Mouse (Mus musculus) kidney, adult 2 months (tissue): Measurements from ENCODE around the gene Prpsap2.

Experiments used
- CTCF ChIP-seq: fragments of 200-500 bp; conservative IDR thresholded peaks from 2 replicates; pipeline ENCODE4 v1.5.1; 2011; ENCODE audit warnings: low read depth, mild to moderate bottlenecking, control low read depth, low read length, moderate library complexity, mixed read lengths; ENCODE audit not compliant: insufficient read depth, insufficient read length
- POLR2A ChIP-seq: fragments of 200-500 bp; IDR thresholded peaks from one replicate; pipeline ENCODE4 v1.6.1; 2011; ENCODE audit warnings: low read depth, low read length, control low read depth

- TF ChIP-seq CTCF (no peak), POLR2A (peak; percentile 7)
These were observed 77.8 kb downstream of the Prpsap2 start, which contains the start of gene Fam83g for GRCm38 (mm10) chr11:61683907-61684731.
